Mouse (Mus musculus): ENCODE results near the gene Engase. TPM values are rescaled to one million over a fixed set of nuclear protein-coding genes. Genes with fewer than 3 reads are reported as not detected.
A peak's percentile ranks its signal among the peaks of the same experiment; 100 is the strongest.

The Engase gene
- polyA plus RNA-seq, 1 experiment from 2014 or later = 13.1 TPM

GRCm38 (mm10) chr11:118481751-118482150, 5.1 kb downstream of the Engase start:
- no peak for ATAC-seq
- Histone ChIP-seq H3K4me1 (replicated peaks) (peaks cover 8% of the 10 kb centered on the region), H3K4me2 (replicated peaks) (no peak overlapping the region), H3K4me3 (replicated peaks) (no peak overlapping the region), H3K36me3 (peaks cover 11% of the 10 kb centered on the region), H3K9me3 (no peaks in the 10 kb centered on the region), H3K27ac (no peak overlapping the region), H3K27me3 (replicated peaks) (no peaks in the 10 kb centered on the region), H3K9ac (no peak overlapping the region)
- WGBS = 82% methylated on average over 14 of the region's 14 CpGs

GRCm38 (mm10) chr11:118484169-118484568, 7.5 kb downstream of the Engase start:
- no peak overlapping the region for H3K4me2 ChIP-seq (replicated peaks)
- no peak overlapping the region for H3K9ac ChIP-seq
- H3K36me3 ChIP-seq = peaks cover 15% of the 10 kb centered on the region; the same call in 1 of the 2 replicates
- H3K27ac ChIP-seq = no peak overlapping the region
- H3K9me3 ChIP-seq = no peaks in the 10 kb centered on the region
- no peaks in the 10 kb centered on the region for H3K4me1 ChIP-seq (replicated peaks)
- 84% methylated on average over 8 of the region's 8 CpGs for WGBS
- H3K4me3 ChIP-seq (replicated peaks) = no peak overlapping the region
- H3K27me3 ChIP-seq (replicated peaks) = no peaks in the 10 kb centered on the region
- no peak for ATAC-seq

DNA sequence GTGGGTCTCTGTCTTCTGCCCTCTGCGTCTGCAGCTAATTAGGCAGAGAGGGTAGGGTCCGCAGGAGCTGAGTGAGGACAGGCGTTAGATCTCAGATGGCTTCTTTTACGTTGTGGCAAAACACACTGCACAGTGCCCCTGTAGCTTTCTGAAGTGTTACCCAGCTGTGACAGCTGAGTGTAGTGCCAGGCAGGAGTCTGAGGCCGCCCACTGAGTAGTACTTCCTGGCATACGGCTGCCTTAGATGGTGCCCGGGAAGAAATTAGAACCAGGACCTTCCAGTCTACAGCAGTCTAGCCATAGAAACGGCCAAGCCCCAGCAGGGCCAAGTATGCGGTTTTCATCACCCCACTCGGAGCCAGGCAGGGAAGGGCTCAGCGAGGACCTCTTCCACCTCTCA, 8.7 kb downstream of the Engase start:
- peaks cover 2% of the 10 kb centered on the region; the same call in 1 of the 2 replicates for H3K4me1 ChIP-seq (replicated peaks)
- H3K9me3 ChIP-seq = no peaks in the 10 kb centered on the region
- H3K4me2 ChIP-seq (replicated peaks) = no peak overlapping the region
- no peak for ATAC-seq
- peaks cover 15% of the 10 kb centered on the region; the same call in 1 of the 2 replicates for H3K36me3 ChIP-seq
- H3K27me3 ChIP-seq (replicated peaks) = no peaks in the 10 kb centered on the region
- H3K4me3 ChIP-seq (replicated peaks) = no peak overlapping the region
- H3K9ac ChIP-seq = no peak overlapping the region
- no peak overlapping the region for H3K27ac ChIP-seq
- 78% methylated on average over 11 of the region's 11 CpGs for WGBS

- Histone ChIP-seq H3K4me2 (replicated peaks) (no peak overlapping the region), H3K27ac (no peak overlapping the region), H3K9ac (no peak overlapping the region), H3K4me3 (replicated peaks) (no peak overlapping the region), H3K4me1 (replicated peaks) (peaks cover 6% of the 10 kb centered on the region; the same call in 1 of the 2 replicates), H3K36me3 (peaks cover 15% of the 10 kb centered on the region; the same call in 1 of the 2 replicates), H3K9me3 (no peaks in the 10 kb centered on the region), H3K27me3 (replicated peaks) (no peaks in the 10 kb centered on the region)
- WGBS = 74% methylated on average over 3 of the region's 3 CpGs
- ATAC-seq = no peak
Measured at GRCm38 (mm10) chr11:118485780-118486179, 9.2 kb downstream of the Engase start.

DNA sequence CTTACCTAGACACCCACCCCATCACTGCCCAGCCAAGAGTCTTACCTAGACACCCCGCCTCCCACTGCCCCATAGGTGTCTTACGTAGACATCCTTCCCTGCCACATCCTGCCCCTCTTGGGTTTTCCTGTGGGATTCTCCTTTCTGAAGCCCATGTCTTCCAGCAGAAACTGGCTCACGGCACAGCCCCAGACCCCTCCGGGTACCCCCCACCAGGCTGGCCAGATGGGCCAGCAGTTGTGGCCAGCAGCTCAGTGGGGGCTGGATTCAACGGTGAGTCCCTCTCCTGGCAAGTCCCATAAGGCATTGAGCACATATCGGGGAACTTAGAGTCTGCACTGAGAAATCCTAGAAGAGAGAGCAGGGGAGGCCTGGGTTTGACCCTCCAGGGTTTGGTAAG, 9.7 kb downstream of the Engase start:
- 91% methylated on average over 6 of the region's 6 CpGs for WGBS

GRCm38 (mm10) chr11:118486881-118487772, 10.5 kb downstream of the Engase start:
- peaks cover 9% of the 10 kb centered on the region for H3K4me1 ChIP-seq (replicated peaks)
- H3K36me3 ChIP-seq = peaks cover 15% of the 10 kb centered on the region; the same call in 1 of the 2 replicates
- H3K27ac ChIP-seq = no peak overlapping the region
- H3K27me3 ChIP-seq (replicated peaks) = no peaks in the 10 kb centered on the region
- H3K9ac ChIP-seq = no peak overlapping the region
- H3K4me2 ChIP-seq (replicated peaks) = no peak overlapping the region
- 83% methylated on average over 29 of the region's 29 CpGs for WGBS
- H3K4me3 ChIP-seq (replicated peaks) = no peak overlapping the region
- H3K9me3 ChIP-seq = no peaks in the 10 kb centered on the region
- ATAC-seq = no peak

More for the DNA sequence above, 9.7 kb downstream of the Engase start:
- no peak overlapping the region for H3K4me2 ChIP-seq (replicated peaks)
- no peak for ATAC-seq
- H3K27me3 ChIP-seq (replicated peaks) = no peaks in the 10 kb centered on the region
- H3K4me3 ChIP-seq (replicated peaks) = no peak overlapping the region
- H3K27ac ChIP-seq = no peak overlapping the region
- peaks cover 6% of the 10 kb centered on the region; the same call in 1 of the 2 replicates for H3K4me1 ChIP-seq (replicated peaks)
- peaks cover 15% of the 10 kb centered on the region; the same call in 1 of the 2 replicates for H3K36me3 ChIP-seq
- H3K9ac ChIP-seq = no peak overlapping the region
- H3K9me3 ChIP-seq = no peaks in the 10 kb centered on the region

GRCm38 (mm10) chr11:118488191-118488906, 11.7 kb downstream of the Engase start:
- H3K27ac ChIP-seq = no peak overlapping the region
- no peak overlapping the region for H3K9ac ChIP-seq
- peaks cover 17% of the 10 kb centered on the region for H3K4me1 ChIP-seq (replicated peaks)
- no peak for ATAC-seq
- WGBS = 75% methylated on average over 8 of the region's 8 CpGs
- H3K36me3 ChIP-seq = peaks cover 13% of the 10 kb centered on the region; the same call in 1 of the 2 replicates
- H3K27me3 ChIP-seq (replicated peaks) = no peaks in the 10 kb centered on the region
- H3K9me3 ChIP-seq = no peaks in the 10 kb centered on the region
- no peak overlapping the region for H3K4me3 ChIP-seq (replicated peaks)
- no peak overlapping the region for H3K4me2 ChIP-seq (replicated peaks)

GRCm38 (mm10) chr11:118488907-118489270, 12.3 kb downstream of the Engase start:
- no peaks in the 10 kb centered on the region for H3K27me3 ChIP-seq (replicated peaks)
- ATAC-seq = no peak
- H3K4me3 ChIP-seq (replicated peaks) = no peak overlapping the region
- H3K9me3 ChIP-seq = no peaks in the 10 kb centered on the region
- H3K27ac ChIP-seq = no peak overlapping the region
- no peak overlapping the region for H3K4me2 ChIP-seq (replicated peaks)
- peaks cover 17% of the 10 kb centered on the region for H3K4me1 ChIP-seq (replicated peaks)
- 76% methylated on average over 12 of the region's 12 CpGs for WGBS
- H3K9ac ChIP-seq = no peak overlapping the region
- H3K36me3 ChIP-seq = peaks cover 12% of the 10 kb centered on the region; the same call in 1 of the 2 replicates

- Histone ChIP-seq H3K27me3 (replicated peaks) (no peaks in the 10 kb centered on the region), H3K4me3 (replicated peaks) (no peak overlapping the region), H3K4me1 (replicated peaks) (peaks cover 17% of the 10 kb centered on the region), H3K27ac (no peak overlapping the region), H3K9me3 (no peaks in the 10 kb centered on the region), H3K36me3 (peaks cover 7% of the 10 kb centered on the region; the same call in 1 of the 2 replicates), H3K9ac (no peak overlapping the region), H3K4me2 (replicated peaks) (peak overlapping the region; percentile 53)
- ATAC-seq = peak; percentile 58
- WGBS = 26% methylated on average over 22 of the region's 22 CpGs
Measured at GRCm38 (mm10) chr11:118490566-118491218, 14.1 kb downstream of the Engase start.

DNA sequence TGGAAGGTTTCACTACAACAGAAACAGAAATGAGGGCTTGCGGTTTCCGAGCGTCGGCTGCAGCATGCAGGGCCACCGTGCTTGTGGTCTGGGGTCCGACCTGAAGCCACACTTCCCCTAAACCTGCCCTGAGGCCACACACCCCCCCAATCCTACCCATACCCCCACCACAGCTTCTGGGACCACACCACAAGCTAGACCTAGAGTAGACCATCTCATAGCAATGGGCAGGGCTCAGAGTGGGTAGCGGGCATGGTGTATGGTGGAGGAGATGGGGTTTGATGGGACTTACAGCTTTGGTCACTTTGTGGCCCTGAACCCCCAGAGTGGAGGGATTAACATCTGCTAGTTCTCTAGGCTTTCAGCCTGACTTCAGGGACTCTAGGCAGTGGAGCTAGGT, 14.6 kb downstream of the Engase start:
- Histone ChIP-seq H3K9me3 (no peaks in the 10 kb centered on the region), H3K27ac (no peak overlapping the region), H3K9ac (no peak overlapping the region), H3K4me3 (replicated peaks) (no peak overlapping the region), H3K36me3 (peaks cover 7% of the 10 kb centered on the region; the same call in 1 of the 2 replicates), H3K4me1 (replicated peaks) (peaks cover 17% of the 10 kb centered on the region), H3K27me3 (replicated peaks) (no peaks in the 10 kb centered on the region), H3K4me2 (replicated peaks) (no peak overlapping the region)
- WGBS = 83% methylated on average over 7 of the region's 7 CpGs
- no peak for ATAC-seq

- Histone ChIP-seq H3K4me2 (replicated peaks) (no peak overlapping the region), H3K9me3 (no peaks in the 10 kb centered on the region), H3K4me3 (replicated peaks) (no peak overlapping the region), H3K9ac (no peak overlapping the region), H3K4me1 (replicated peaks) (peaks cover 17% of the 10 kb centered on the region), H3K27me3 (replicated peaks) (no peaks in the 10 kb centered on the region), H3K36me3 (no peaks in the 10 kb centered on the region), H3K27ac (no peak overlapping the region)
- 52% methylated on average over 2 of the region's 2 CpGs for WGBS
- ATAC-seq = no peak
Measured at GRCm38 (mm10) chr11:118493458-118493857, 16.8 kb downstream of the Engase start.

Data from intestine, embryonic 15.5 days (tissue).